Mouse (Mus musculus) lung, postnatal 0 days (tissue): ENCODE data around the gene Pdgfd.

Experiments
- CTCF ChIP-seq: IDR thresholded peaks from 2 replicates; pipeline ENCODE4 v1.5.1; 2016; ENCODE audit warnings: antibody characterized with exemption, mild to moderate bottlenecking
- EP300 ChIP-seq: IDR thresholded peaks from 2 replicates; pipeline ENCODE4 v1.6.1; 2016; ENCODE audit warnings: antibody characterized with exemption, mild to moderate bottlenecking, control low read depth

DNA sequence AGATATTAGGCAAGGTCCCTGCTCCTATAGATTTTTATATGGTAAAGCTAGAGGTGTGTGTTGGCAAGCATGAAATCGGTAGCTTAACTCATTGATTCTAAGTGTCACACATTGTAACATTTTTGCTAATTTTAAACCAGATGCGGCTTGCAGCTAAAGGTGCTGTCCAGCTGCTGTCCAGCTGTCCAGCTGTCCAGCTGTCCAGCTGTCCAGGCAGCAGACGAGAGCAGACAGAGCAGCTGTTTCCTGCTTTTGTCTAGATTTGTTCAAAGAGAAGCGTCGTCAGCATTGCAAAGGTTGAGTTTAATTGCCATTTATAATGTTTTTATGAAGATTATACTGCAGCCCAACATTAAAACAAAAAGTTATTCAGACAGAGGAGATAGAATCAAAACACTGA is 44.5 kb downstream of the Pdgfd start:
- TF ChIP-seq CTCF: no peak
- TF ChIP-seq EP300: no peak
